Mouse (Mus musculus): Measurements from ENCODE around the gene B3galt4. TPM values are rescaled to one million over a fixed set of nuclear protein-coding genes. Genes with fewer than 3 reads are reported as not detected.
"Not testable (repeated sequence)": the region's sequence is repeated elsewhere in the genome, so short reads cannot be mapped to it uniquely, and the experiment has no call there.

B3galt4 gene
- polyA plus RNA-seq, 1 experiment from 2014 or later: 10.4 TPM

GRCm38 (mm10) chr17:33914969-33915391, 36.3 kb downstream of the B3galt4 start:
- Histone ChIP-seq H3K4me1 (peaks cover 55% of the 10 kb centered on the region), H3K9me3 (no peaks in the 10 kb centered on the region)

DNA sequence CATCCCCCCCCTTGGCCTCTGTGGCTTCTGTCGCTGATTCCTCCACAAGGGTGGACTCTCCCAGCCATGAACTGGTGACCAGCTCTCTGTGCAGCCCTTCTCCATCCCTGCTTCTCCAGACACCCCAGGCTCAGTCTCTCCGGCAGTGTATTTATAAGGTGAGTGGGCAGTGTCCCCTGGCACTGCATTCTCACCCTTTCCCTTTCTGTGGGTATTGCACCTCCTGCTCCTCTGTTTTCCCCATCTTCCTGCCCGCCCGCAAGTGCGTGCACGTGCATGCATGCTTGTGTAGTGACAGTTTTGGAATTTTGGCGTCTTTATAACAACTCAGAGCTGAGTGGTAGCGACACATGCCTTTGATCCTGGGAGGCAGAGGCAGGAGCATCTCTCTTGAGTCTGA, 37.4 kb downstream of the B3galt4 start:
- Histone ChIP-seq H3K4me3 (no peak overlapping the region), H3K27ac (replicated peaks) (no peak overlapping the region), H3K9me3 (no peaks in the 10 kb centered on the region), H3K27me3 (no peaks in the 10 kb centered on the region), H3K4me1 (peaks cover 46% of the 10 kb centered on the region), H3K9ac (replicated peaks) (no peak overlapping the region), H3K36me3 (peaks cover 39% of the 10 kb centered on the region), H3K4me2 (replicated peaks) (no peak overlapping the region)
- 97% methylated on average over 8 of the region's 8 CpGs for WGBS
- ATAC-seq (replicated peaks): no peak

More at GRCm38 (mm10) chr17:33914969-33915391, 36.3 kb downstream of the B3galt4 start:
- Histone ChIP-seq H3K4me3 (peak overlapping the region; percentile 59), H3K4me2 (replicated peaks) (peak overlapping the region; percentile 73), H3K36me3 (peaks cover 39% of the 10 kb centered on the region), H3K27me3 (no peaks in the 10 kb centered on the region), H3K27ac (replicated peaks) (peak overlapping the region; percentile 86; the same call in 1 of the 2 replicates), H3K9ac (replicated peaks) (peak overlapping the region; percentile 51; the same call in 1 of the 2 replicates)
- no peak for ATAC-seq (replicated peaks)
- 68% methylated on average over 13 of the region's 13 CpGs for WGBS

GRCm38 (mm10) chr17:33913264-33913663, 38.0 kb downstream of the B3galt4 start:
- H3K27me3 ChIP-seq: no peaks in the 10 kb centered on the region
- H3K4me1 ChIP-seq: peaks cover 47% of the 10 kb centered on the region
- ATAC-seq (replicated peaks): no peak
- H3K9me3 ChIP-seq: no peaks in the 10 kb centered on the region
- H3K9ac ChIP-seq (replicated peaks): no peak overlapping the region
- no peak overlapping the region for H3K27ac ChIP-seq (replicated peaks)
- WGBS: 89% methylated on average over 10 of the region's 10 CpGs
- H3K4me3 ChIP-seq: no peak overlapping the region
- H3K36me3 ChIP-seq: peaks cover 39% of the 10 kb centered on the region
- H3K4me2 ChIP-seq (replicated peaks): no peak overlapping the region

DNA sequence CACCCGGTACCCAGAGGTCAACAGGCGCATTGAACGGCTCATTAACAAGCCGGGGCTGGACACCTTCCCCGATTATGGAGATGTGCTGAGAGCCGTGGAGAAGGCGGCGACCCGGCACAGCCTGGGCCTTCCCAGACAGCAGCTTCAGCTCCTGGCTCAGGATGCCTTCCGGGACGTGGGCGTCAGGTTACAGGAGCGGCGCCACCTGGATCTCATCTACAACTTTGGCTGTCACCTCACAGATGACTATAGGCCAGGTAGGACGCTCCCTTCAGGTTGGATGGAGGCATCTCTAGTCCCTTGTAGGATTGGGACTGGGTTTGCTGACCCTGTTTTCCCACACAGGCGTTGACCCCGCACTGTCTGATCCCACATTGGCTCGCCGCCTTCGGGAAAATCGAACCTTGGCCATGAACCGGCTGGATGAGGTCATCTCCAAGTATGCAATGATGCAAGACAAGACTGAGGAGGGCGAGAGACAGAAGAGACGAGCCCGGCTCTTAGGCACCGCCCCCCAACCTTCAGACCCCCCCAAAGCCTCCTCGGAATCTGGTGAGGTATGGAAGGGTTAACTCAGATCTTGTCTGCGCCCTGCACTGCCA, 39.4 kb downstream of the B3galt4 start:
- WGBS: 91% methylated on average over 28 of the region's 28 CpGs
- ATAC-seq (replicated peaks): no peak
- H3K4me1 ChIP-seq: peaks cover 48% of the 10 kb centered on the region

GRCm38 (mm10) chr17:33911052-33911812, 40.1 kb downstream of the B3galt4 start:
- ATAC-seq (replicated peaks): no peak

More for the DNA sequence above, 39.4 kb downstream of the B3galt4 start:
- H3K9me3 ChIP-seq: no peaks in the 10 kb centered on the region
- H3K36me3 ChIP-seq: peaks cover 39% of the 10 kb centered on the region
- no peak overlapping the region for H3K9ac ChIP-seq (replicated peaks)
- H3K4me2 ChIP-seq (replicated peaks): no peak overlapping the region
- H3K4me3 ChIP-seq: no peak overlapping the region
- no peak overlapping the region for H3K27ac ChIP-seq (replicated peaks)
- no peaks in the 10 kb centered on the region for H3K27me3 ChIP-seq

DNA sequence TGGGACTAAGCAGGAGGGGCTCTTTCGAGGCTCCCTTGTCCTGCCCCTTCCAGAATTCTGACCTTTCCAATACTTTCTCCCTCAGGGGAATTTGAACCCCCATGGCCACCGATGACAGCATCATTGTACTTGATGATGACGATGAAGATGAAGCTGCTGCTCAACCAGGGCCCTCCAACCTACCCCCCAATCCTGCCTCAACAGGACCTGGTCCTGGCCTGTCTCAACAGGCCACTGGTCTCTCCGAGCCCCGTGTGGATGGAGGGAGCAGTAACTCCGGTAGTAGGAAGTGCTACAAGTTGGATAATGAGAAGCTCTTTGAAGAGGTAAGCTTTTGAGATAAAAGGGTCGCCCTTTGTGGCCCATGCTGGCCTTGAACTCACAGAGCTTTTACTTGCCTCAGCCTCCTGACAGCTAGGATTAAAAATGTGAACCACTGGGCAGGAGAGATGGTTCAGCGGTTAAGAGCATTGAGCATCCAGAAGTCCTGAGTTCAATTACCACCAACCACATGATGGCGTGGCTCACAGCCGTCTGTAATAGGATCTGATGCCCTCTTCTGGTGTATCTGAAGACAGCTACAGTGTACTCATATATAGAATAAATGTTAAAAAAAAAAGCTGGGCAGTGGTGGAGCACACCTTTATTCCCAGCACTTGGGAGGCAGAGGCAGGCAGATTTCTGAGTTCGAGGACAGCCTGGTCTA, 40.8 kb downstream of the B3galt4 start:
- Histone ChIP-seq H3K4me3 (peak overlapping the region; percentile 80), H3K9me3 (no peaks in the 10 kb centered on the region), H3K27me3 (no peaks in the 10 kb centered on the region), H3K4me1 (peaks cover 40% of the 10 kb centered on the region), H3K9ac (replicated peaks) (peak overlapping the region; percentile 87), H3K4me2 (replicated peaks) (peak overlapping the region; percentile 94), H3K36me3 (peaks cover 39% of the 10 kb centered on the region), H3K27ac (replicated peaks) (no peak overlapping the region)
- 52% methylated on average over 11 of the region's 11 CpGs for WGBS
- no peak for ATAC-seq (replicated peaks)

More at GRCm38 (mm10) chr17:33911052-33911812, 40.1 kb downstream of the B3galt4 start:
- Histone ChIP-seq H3K4me2 (replicated peaks) (no peak overlapping the region), H3K9ac (replicated peaks) (no peak overlapping the region), H3K4me1 (peaks cover 42% of the 10 kb centered on the region), H3K27me3 (no peaks in the 10 kb centered on the region), H3K27ac (replicated peaks) (no peak overlapping the region), H3K36me3 (peaks cover 39% of the 10 kb centered on the region), H3K4me3 (no peak overlapping the region), H3K9me3 (no peaks in the 10 kb centered on the region)
- WGBS: 90% methylated on average over 31 of the region's 31 CpGs

- WGBS: under 1% methylated on average over 14 of the region's 14 CpGs
- 0 out of 2 replicates have a peak, but pooled peaks have one; percentile 1 for ATAC-seq (replicated peaks)
These were observed 41.4 kb downstream of the B3galt4 start for GRCm38 (mm10) chr17:33909869-33910250.

GRCm38 (mm10) chr17:33909077-33909868, 42.0 kb downstream of the B3galt4 start, which contains the start of gene Daxx:
Gene Daxx, plus strand, starts transcription at chr17:33909414.
- under 1% methylated on average over 68 of the region's 68 CpGs for WGBS
- ATAC-seq (replicated peaks): peak; percentile 97
- Histone ChIP-seq H3K36me3 (peaks cover 30% of the 10 kb centered on the region), H3K9me3 (no peaks in the 10 kb centered on the region), H3K9ac (replicated peaks) (peak within 1 kb of the TSS; percentile 89), H3K4me2 (replicated peaks) (peak within 1 kb of the TSS; percentile 94), H3K4me1 (peaks cover 30% of the 10 kb centered on the region), H3K4me3 (peak within 1 kb of the TSS; percentile 80), H3K27me3 (no peaks in the 10 kb centered on the region), H3K27ac (replicated peaks) (peak within 1 kb of the TSS; percentile 95)

More at GRCm38 (mm10) chr17:33909869-33910250, 41.4 kb downstream of the B3galt4 start:
- no peaks in the 10 kb centered on the region for H3K9me3 ChIP-seq
- H3K36me3 ChIP-seq: peaks cover 36% of the 10 kb centered on the region
- peaks cover 33% of the 10 kb centered on the region for H3K4me1 ChIP-seq
- H3K4me3 ChIP-seq: peak overlapping the region; percentile 80
- H3K27me3 ChIP-seq: no peaks in the 10 kb centered on the region
- peak overlapping the region; percentile 87 for H3K9ac ChIP-seq (replicated peaks)
- H3K4me2 ChIP-seq (replicated peaks): peak overlapping the region; percentile 94
- H3K27ac ChIP-seq (replicated peaks): peak overlapping the region; percentile 95

DNA sequence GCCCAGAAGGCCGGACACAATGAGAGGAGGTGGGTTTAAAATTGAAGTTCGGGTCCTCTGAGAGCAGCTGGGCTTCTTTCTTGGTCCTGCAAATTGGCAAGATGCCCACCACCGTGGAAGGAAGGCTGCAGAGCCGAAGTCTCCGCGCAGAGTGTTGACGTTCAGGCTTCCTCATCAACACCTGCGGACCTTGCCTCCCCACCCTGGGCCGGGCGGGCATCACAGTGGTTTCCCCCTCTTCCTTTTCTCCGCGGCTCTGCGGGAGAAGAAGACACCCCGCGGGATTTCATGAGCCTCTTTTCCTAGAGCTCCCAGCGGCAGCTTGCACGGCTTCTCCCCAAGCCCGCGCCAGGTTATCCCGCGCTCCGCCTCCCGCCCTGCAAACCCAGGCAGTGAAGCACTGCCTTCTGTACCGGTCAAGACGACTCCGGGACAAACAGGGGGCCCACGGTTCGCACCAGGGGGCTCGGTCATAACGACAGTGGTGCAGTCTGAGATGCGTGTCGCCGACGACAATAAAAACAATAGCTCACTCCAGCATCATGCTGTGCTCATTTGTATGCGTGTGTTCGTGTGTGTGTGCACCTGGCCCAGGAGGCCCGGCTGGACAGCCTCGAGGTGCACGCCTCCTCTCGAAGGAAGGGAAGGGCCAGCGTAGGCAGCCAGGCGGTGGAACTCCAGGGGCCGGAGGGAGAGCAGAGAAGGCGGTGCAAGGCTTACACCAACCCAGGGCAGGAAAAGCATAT, 42.8 kb downstream of the B3galt4 start:
- WGBS: under 1% methylated on average over 43 of the region's 44 CpGs
- no peaks in the 10 kb centered on the region for H3K9me3 ChIP-seq
- no peaks in the 10 kb centered on the region for H3K27me3 ChIP-seq
- peak overlapping the region; percentile 94 for H3K4me2 ChIP-seq (replicated peaks)
- H3K27ac ChIP-seq (replicated peaks): peak overlapping the region; percentile 95
- H3K4me1 ChIP-seq: peaks cover 30% of the 10 kb centered on the region
- H3K36me3 ChIP-seq: peaks cover 23% of the 10 kb centered on the region
- H3K9ac ChIP-seq (replicated peaks): peak overlapping the region; percentile 89
- ATAC-seq (replicated peaks): peak; percentile 12
- peak overlapping the region; percentile 80 for H3K4me3 ChIP-seq

GRCm38 (mm10) chr17:33904835-33905234, 46.5 kb downstream of the B3galt4 start, which contains the start of gene Platr17:
Gene Platr17, plus strand, starts transcription at chr17:33905135.
- not testable (repeated sequence) for ATAC-seq (replicated peaks); H3K4me3 ChIP-seq; H3K9ac ChIP-seq (replicated peaks); H3K27me3 ChIP-seq; H3K4me2 ChIP-seq (replicated peaks); H3K27ac ChIP-seq (replicated peaks); H3K9me3 ChIP-seq; H3K36me3 ChIP-seq
- 50% methylated on average over 4 of the region's 4 CpGs for WGBS
- peaks cover 11% of the 10 kb centered on the region for H3K4me1 ChIP-seq
